Mouse (Mus musculus): Measurements from ENCODE around the gene Art3. TPM values are rescaled to one million over a fixed set of nuclear protein-coding genes. Genes with fewer than 3 reads are reported as not detected.

Gene Art3
- polyA plus RNA-seq, 1 experiment from 2014 or later: 12.6 TPM

GRCm38 (mm10) chr5:92413271-92413981 is 81.8 kb downstream of the Art3 start:
- H3K9ac ChIP-seq (ENCODE audit: low read length): no peak overlapping the region
- H3K36me3 ChIP-seq (ENCODE audit: control insufficient read depth, insufficient read depth, low read length): peaks cover 22% of the 10 kb centered on the region
- no peaks in the 10 kb centered on the region for H3K27me3 ChIP-seq (ENCODE audit: control insufficient read depth, insufficient read depth, low read depth, low read length)
- no peak overlapping the region for H3K4me2 ChIP-seq (ENCODE audit: low read depth, low read length)
- H3K27ac ChIP-seq (ENCODE audit: low read length): no peak overlapping the region
- H3K4me1 ChIP-seq (replicated peaks; ENCODE audit: control insufficient read depth, insufficient read depth, low read length): no peaks in the 10 kb centered on the region
- ATAC-seq (ENCODE audit: low read depth): no peak
- H3K9me3 ChIP-seq (ENCODE audit: control insufficient read depth, low read length): no peaks in the 10 kb centered on the region
- WGBS: 80% methylated on average over 11 of the region's 11 CpGs
- no peak overlapping the region for H3K4me3 ChIP-seq (ENCODE audit: low read length)

GRCm38 (mm10) chr5:92413982-92414375 is 82.4 kb downstream of the Art3 start:
- H3K9ac ChIP-seq (ENCODE audit: low read length): no peak overlapping the region
- H3K4me1 ChIP-seq (replicated peaks; ENCODE audit: control insufficient read depth, insufficient read depth, low read length): no peaks in the 10 kb centered on the region
- no peaks in the 10 kb centered on the region for H3K27me3 ChIP-seq (ENCODE audit: control insufficient read depth, insufficient read depth, low read depth, low read length)
- WGBS: 78% methylated on average over 8 of the region's 8 CpGs
- no peak overlapping the region for H3K4me3 ChIP-seq (ENCODE audit: low read length)
- no peaks in the 10 kb centered on the region for H3K9me3 ChIP-seq (ENCODE audit: control insufficient read depth, low read length)
- H3K36me3 ChIP-seq (ENCODE audit: control insufficient read depth, insufficient read depth, low read length): peaks cover 25% of the 10 kb centered on the region
- no peak overlapping the region for H3K27ac ChIP-seq (ENCODE audit: low read length)
- H3K4me2 ChIP-seq (ENCODE audit: low read depth, low read length): no peak overlapping the region
- no peak for ATAC-seq (ENCODE audit: low read depth)

- H3K36me3 ChIP-seq (ENCODE audit: control insufficient read depth, insufficient read depth, low read length): peaks cover 52% of the 10 kb centered on the region
- no peak for ATAC-seq (ENCODE audit: low read depth)
- 91% methylated on average over 11 of the region's 11 CpGs for WGBS
Measured at GRCm38 (mm10) chr5:92424126-92424525, 92.5 kb downstream of the Art3 start.

GRCm38 (mm10) chr5:92430723-92431122 is 99.1 kb downstream of the Art3 start:
- no peak overlapping the region for H3K9ac ChIP-seq (ENCODE audit: low read length)
- no peak for ATAC-seq (ENCODE audit: low read depth)
- H3K4me2 ChIP-seq (ENCODE audit: low read depth, low read length): no peak overlapping the region
- peaks cover 21% of the 10 kb centered on the region for H3K36me3 ChIP-seq (ENCODE audit: control insufficient read depth, insufficient read depth, low read length)
- H3K4me1 ChIP-seq (replicated peaks; ENCODE audit: control insufficient read depth, insufficient read depth, low read length): peaks cover 8% of the 10 kb centered on the region; the same call in 1 of the 2 replicates
- no peaks in the 10 kb centered on the region for H3K27me3 ChIP-seq (ENCODE audit: control insufficient read depth, insufficient read depth, low read depth, low read length)
- no peak overlapping the region for H3K4me3 ChIP-seq (ENCODE audit: low read length)
- no peaks in the 10 kb centered on the region for H3K9me3 ChIP-seq (ENCODE audit: control insufficient read depth, low read length)
- 85% methylated on average over 5 of the region's 5 CpGs for WGBS
- no peak overlapping the region for H3K27ac ChIP-seq (ENCODE audit: low read length)

More at GRCm38 (mm10) chr5:92424126-92424525, 92.5 kb downstream of the Art3 start:
- H3K27me3 ChIP-seq (ENCODE audit: control insufficient read depth, insufficient read depth, low read depth, low read length): no peaks in the 10 kb centered on the region
- no peak overlapping the region for H3K4me3 ChIP-seq (ENCODE audit: low read length)
- no peak overlapping the region for H3K27ac ChIP-seq (ENCODE audit: low read length)
- H3K4me2 ChIP-seq (ENCODE audit: low read depth, low read length): no peak overlapping the region
- H3K4me1 ChIP-seq (replicated peaks; ENCODE audit: control insufficient read depth, insufficient read depth, low read length): no peaks in the 10 kb centered on the region
- no peak overlapping the region for H3K9ac ChIP-seq (ENCODE audit: low read length)
- no peaks in the 10 kb centered on the region for H3K9me3 ChIP-seq (ENCODE audit: control insufficient read depth, low read length)

GRCm38 (mm10) chr5:92431611-92432010 is 100.0 kb downstream of the Art3 start:
- 69% methylated on average over 7 of the region's 7 CpGs for WGBS
- Histone ChIP-seq H3K9ac (ENCODE audit: low read length) (no peak overlapping the region), H3K4me3 (ENCODE audit: low read length) (no peak overlapping the region), H3K27ac (ENCODE audit: low read length) (no peak overlapping the region), H3K9me3 (ENCODE audit: control insufficient read depth, low read length) (no peaks in the 10 kb centered on the region), H3K4me1 (replicated peaks; ENCODE audit: control insufficient read depth, insufficient read depth, low read length) (peaks cover 8% of the 10 kb centered on the region; the same call in 1 of the 2 replicates), H3K36me3 (ENCODE audit: control insufficient read depth, insufficient read depth, low read length) (peaks cover 18% of the 10 kb centered on the region), H3K27me3 (ENCODE audit: control insufficient read depth, insufficient read depth, low read depth, low read length) (no peaks in the 10 kb centered on the region), H3K4me2 (ENCODE audit: low read depth, low read length) (no peak overlapping the region)
- ATAC-seq (ENCODE audit: low read depth): no peak

- under 1% methylated on average over 12 of the region's 12 CpGs for WGBS
Measured at GRCm38 (mm10) chr5:92434070-92434469, 102.4 kb downstream of the Art3 start.

GRCm38 (mm10) chr5:92434571-92434985 is 103.0 kb downstream of the Art3 start:
- H3K9ac ChIP-seq (ENCODE audit: low read length): peak overlapping the region; percentile 93
- H3K4me3 ChIP-seq (ENCODE audit: low read length): peak overlapping the region; percentile 83
- peak overlapping the region; percentile 96 for H3K4me2 ChIP-seq (ENCODE audit: low read depth, low read length)
- no peaks in the 10 kb centered on the region for H3K27me3 ChIP-seq (ENCODE audit: control insufficient read depth, insufficient read depth, low read depth, low read length)
- ATAC-seq (ENCODE audit: low read depth): peak; percentile 74
- 0% methylated on average over 18 of the region's 39 CpGs for WGBS
- peaks cover 8% of the 10 kb centered on the region; the same call in 1 of the 2 replicates for H3K4me1 ChIP-seq (replicated peaks; ENCODE audit: control insufficient read depth, insufficient read depth, low read length)
- H3K27ac ChIP-seq (ENCODE audit: low read length): peak overlapping the region; percentile 87
- H3K9me3 ChIP-seq (ENCODE audit: control insufficient read depth, low read length): no peaks in the 10 kb centered on the region
- peaks cover 2% of the 10 kb centered on the region; the same call in 1 of the 2 replicates for H3K36me3 ChIP-seq (ENCODE audit: control insufficient read depth, insufficient read depth, low read length)

More at GRCm38 (mm10) chr5:92434070-92434469, 102.4 kb downstream of the Art3 start:
- ATAC-seq (ENCODE audit: low read depth): no peak
- peaks cover 4% of the 10 kb centered on the region; the same call in 1 of the 2 replicates for H3K36me3 ChIP-seq (ENCODE audit: control insufficient read depth, insufficient read depth, low read length)
- H3K9me3 ChIP-seq (ENCODE audit: control insufficient read depth, low read length): no peaks in the 10 kb centered on the region
- H3K4me2 ChIP-seq (ENCODE audit: low read depth, low read length): peak overlapping the region; percentile 96
- peaks cover 8% of the 10 kb centered on the region; the same call in 1 of the 2 replicates for H3K4me1 ChIP-seq (replicated peaks; ENCODE audit: control insufficient read depth, insufficient read depth, low read length)
- no peak overlapping the region for H3K27ac ChIP-seq (ENCODE audit: low read length)
- H3K4me3 ChIP-seq (ENCODE audit: low read length): peak overlapping the region; percentile 83
- H3K9ac ChIP-seq (ENCODE audit: low read length): peak overlapping the region; percentile 93
- H3K27me3 ChIP-seq (ENCODE audit: control insufficient read depth, insufficient read depth, low read depth, low read length): no peaks in the 10 kb centered on the region

- Histone ChIP-seq H3K9me3 (ENCODE audit: control insufficient read depth, low read length) (no peaks in the 10 kb centered on the region), H3K4me2 (ENCODE audit: low read depth, low read length) (peak within 1 kb of the TSS; percentile 96), H3K27me3 (ENCODE audit: control insufficient read depth, insufficient read depth, low read depth, low read length) (no peaks in the 10 kb centered on the region), H3K36me3 (ENCODE audit: control insufficient read depth, insufficient read depth, low read length) (peaks cover 2% of the 10 kb centered on the region; the same call in 1 of the 2 replicates), H3K9ac (ENCODE audit: low read length) (peak within 1 kb of the TSS; percentile 93), H3K4me1 (replicated peaks; ENCODE audit: control insufficient read depth, insufficient read depth, low read length) (peaks cover 8% of the 10 kb centered on the region; the same call in 1 of the 2 replicates), H3K4me3 (ENCODE audit: low read length) (peak within 1 kb of the TSS; percentile 83), H3K27ac (ENCODE audit: low read length) (peak within 1 kb of the TSS; percentile 87)
- ATAC-seq (ENCODE audit: low read depth): peak; percentile 99
- WGBS: under 1% methylated on average over 34 of the region's 34 CpGs
Measured at GRCm38 (mm10) chr5:92435025-92435584, 103.5 kb downstream of the Art3 start, which contains the start of gene Nup54. Gene Nup54 (minus strand): TSS chr5:92435219.

- no peak overlapping the region for H3K27ac ChIP-seq (ENCODE audit: low read length)
- H3K9ac ChIP-seq (ENCODE audit: low read length): no peak overlapping the region
- H3K4me3 ChIP-seq (ENCODE audit: low read length): no peak overlapping the region
- H3K9me3 ChIP-seq (ENCODE audit: control insufficient read depth, low read length): no peaks in the 10 kb centered on the region
- peaks cover 4% of the 10 kb centered on the region; the same call in 1 of the 2 replicates for H3K4me1 ChIP-seq (replicated peaks; ENCODE audit: control insufficient read depth, insufficient read depth, low read length)
- H3K36me3 ChIP-seq (ENCODE audit: control insufficient read depth, insufficient read depth, low read length): no peaks in the 10 kb centered on the region
- 69% methylated on average over 8 of the region's 8 CpGs for WGBS
- H3K4me2 ChIP-seq (ENCODE audit: low read depth, low read length): no peak overlapping the region
- ATAC-seq (ENCODE audit: low read depth): no peak
- H3K27me3 ChIP-seq (ENCODE audit: control insufficient read depth, insufficient read depth, low read depth, low read length): no peaks in the 10 kb centered on the region
Measured at GRCm38 (mm10) chr5:92438540-92438939, 106.9 kb downstream of the Art3 start.
